Mouse (Mus musculus) heart, embryonic 10.5 days (tissue): ENCODE measurements at regions not wholly inside any gene's neighbourhood (a gene's known extent, or its start where the extent isn't known, plus 50 kb on each side); places are given as distances from the start of the nearest gene placed in this dataset.

Source experiments
- DNase-seq: peaks from one replicate; pipeline ENCODE4 v3.0.0-alpha.2; 2017; ENCODE audit warnings: low spot score
- H3K27ac ChIP-seq: fragments of 300-500 bp; sonication (generic); 2 replicates; pipeline ENCODE4 v1.5.1; 2016; ENCODE audit warnings: mild to moderate bottlenecking
- H3K27me3 ChIP-seq: fragments of 300-500 bp; sonication (generic); 2 replicates; pipeline ENCODE4 v1.6.1; 2016; ENCODE audit warnings: mild to moderate bottlenecking; ENCODE audit not compliant: poor library complexity, insufficient read depth, severe bottlenecking
- H3K36me3 ChIP-seq: fragments of 300-500 bp; sonication (generic); 2 replicates; pipeline ENCODE4 v1.6.1; 2016; ENCODE audit warnings: mild to moderate bottlenecking, moderate library complexity
- H3K4me1 ChIP-seq: fragments of 300-500 bp; sonication (generic); 2 replicates; pipeline ENCODE4 v1.6.1; 2016; ENCODE audit warnings: mild to moderate bottlenecking
- H3K4me3 ChIP-seq: fragments of 300-500 bp; sonication (generic); 2 replicates; pipeline ENCODE4 v1.5.1; 2016; ENCODE audit warnings: mild to moderate bottlenecking, moderate library complexity
- H3K9me3 ChIP-seq: fragments of 300-500 bp; sonication (generic); 2 replicates; pipeline ENCODE4 v1.6.1; 2016; ENCODE audit warnings: mild to moderate bottlenecking, moderate library complexity
- whole genome bisulfite sequencing: fragments of 180-500 bp; shearing (Covaris S2); methylation state at CpG from one replicate; pipeline ENCODE4 v1.1.7; 2016; 5-methylcytosine and 5-hydroxymethylcytosine counted together

DNA sequence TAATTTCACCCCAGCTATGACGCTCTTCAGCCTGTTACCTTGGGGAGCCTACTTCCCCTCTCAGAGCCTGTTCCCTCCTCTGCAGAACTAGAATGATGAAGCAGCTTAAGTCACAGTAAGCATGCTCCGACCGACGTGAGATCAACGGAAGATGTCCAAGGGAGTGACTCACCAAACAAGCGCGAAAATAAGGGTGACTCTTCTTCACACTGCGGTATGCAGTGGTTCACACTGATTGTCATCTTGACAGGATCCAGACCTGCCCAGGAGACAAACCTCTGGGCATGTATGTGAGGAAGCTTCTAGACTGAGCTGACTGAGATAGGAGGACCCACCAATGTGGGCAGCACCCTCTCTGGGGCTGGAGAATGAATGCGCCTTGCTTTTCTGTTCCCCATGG, 116.3 kb upstream of the Tpm1 start:
- Histone ChIP-seq H3K4me1 (peaks cover 57% of the 10 kb centered on the region), H3K4me3 (no peak overlapping the region), H3K9me3 (no peaks in the 10 kb centered on the region), H3K36me3 (no peaks in the 10 kb centered on the region), H3K27me3 (no peaks in the 10 kb centered on the region), H3K27ac (no peak overlapping the region)
- no peak for DNase-seq
- 85% methylated on average over 9 of the region's 9 CpGs for WGBS

DNA sequence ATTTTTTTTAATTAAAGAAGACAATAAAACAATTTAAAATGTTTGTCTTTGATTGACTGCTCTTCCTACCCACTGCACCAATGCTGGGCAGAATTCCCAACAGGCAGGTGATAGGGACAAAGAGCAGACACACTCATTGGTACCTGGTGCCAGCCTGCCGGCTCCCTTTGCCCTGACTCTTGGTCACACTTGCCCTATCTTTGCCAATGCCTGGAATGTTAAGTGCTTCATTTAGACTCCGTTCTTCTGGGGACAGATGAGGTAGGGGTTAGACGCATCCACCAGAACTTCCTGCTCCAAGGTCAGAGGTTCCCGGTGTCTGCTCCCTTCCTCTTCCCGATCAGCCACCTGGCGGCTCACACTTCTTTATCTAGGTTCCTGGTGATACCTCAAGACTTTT, 114.5 kb upstream of the Tpm1 start:
- Histone ChIP-seq H3K27ac (peak overlapping the region; percentile 53), H3K36me3 (no peaks in the 10 kb centered on the region), H3K27me3 (no peaks in the 10 kb centered on the region), H3K4me1 (peaks cover 48% of the 10 kb centered on the region), H3K9me3 (no peaks in the 10 kb centered on the region), H3K4me3 (0 out of 2 replicates have a peak overlapping the region, but pooled peaks have one; percentile 8)
- DNase-seq: no peak
- 20% methylated on average over 6 of the region's 6 CpGs for WGBS

DNA sequence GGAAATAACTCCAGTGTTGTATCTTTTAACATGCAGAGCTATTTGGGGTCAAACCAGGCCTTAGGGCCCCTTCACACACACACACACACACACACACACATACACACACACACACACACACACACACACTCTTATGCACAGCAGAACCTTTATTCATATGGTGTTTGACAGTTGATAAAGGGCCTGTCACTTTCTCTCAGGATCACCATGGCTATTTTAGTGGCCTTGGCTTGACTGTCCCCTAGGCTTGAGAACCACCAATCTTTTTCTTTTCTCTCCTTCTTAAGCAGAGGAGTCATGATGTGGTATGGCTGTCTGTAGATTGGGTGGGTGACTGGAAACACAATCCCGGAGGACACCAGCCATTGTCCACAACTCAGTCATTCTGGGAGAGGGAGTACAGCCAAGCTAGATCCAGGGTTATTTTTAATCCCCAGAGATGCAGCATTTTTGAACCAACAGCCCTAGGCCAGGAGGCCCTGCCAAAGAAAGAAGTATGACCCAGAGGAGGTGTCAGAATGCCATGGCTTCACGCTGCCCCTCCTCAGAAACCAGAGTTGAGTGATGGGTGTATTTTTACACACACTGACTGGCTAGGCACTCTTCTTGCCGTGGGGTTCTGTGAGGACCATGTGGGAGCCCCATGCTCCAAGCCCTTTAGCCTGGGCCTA, 111.7 kb upstream of the Tpm1 start:
- 46% methylated on average over 3 of the region's 3 CpGs for WGBS
- H3K27ac ChIP-seq: peak overlapping the region; percentile 82
- H3K4me3 ChIP-seq: no peak overlapping the region
- H3K36me3 ChIP-seq: no peaks in the 10 kb centered on the region
- H3K4me1 ChIP-seq: peaks cover 53% of the 10 kb centered on the region
- H3K9me3 ChIP-seq: no peaks in the 10 kb centered on the region
- DNase-seq: no peak
- no peaks in the 10 kb centered on the region for H3K27me3 ChIP-seq

DNA sequence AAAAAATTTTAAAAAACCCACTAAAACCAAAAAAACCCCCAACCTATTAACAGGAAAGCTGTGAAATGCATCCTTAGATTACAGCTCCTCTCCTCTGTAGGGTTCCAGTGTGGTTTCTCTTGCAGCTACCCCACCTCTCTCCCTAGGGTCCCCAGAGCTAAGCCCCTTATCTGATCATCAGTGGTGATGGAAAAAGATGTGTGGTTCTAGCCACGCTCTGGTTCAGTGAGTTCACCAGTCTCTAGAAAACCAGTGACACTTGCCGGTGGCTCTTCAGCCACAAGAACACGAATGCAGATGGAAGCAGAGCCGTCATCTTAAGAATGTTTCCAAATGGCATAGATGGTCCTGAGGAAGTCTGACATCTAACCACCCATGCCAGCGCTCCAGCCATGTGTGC, 111.1 kb upstream of the Tpm1 start:
- Histone ChIP-seq H3K27me3 (no peaks in the 10 kb centered on the region), H3K9me3 (no peaks in the 10 kb centered on the region), H3K27ac (peak overlapping the region; percentile 82), H3K4me1 (peaks cover 53% of the 10 kb centered on the region), H3K4me3 (no peak overlapping the region), H3K36me3 (no peaks in the 10 kb centered on the region)
- 84% methylated on average over 5 of the region's 5 CpGs for WGBS
- DNase-seq: no peak

DNA sequence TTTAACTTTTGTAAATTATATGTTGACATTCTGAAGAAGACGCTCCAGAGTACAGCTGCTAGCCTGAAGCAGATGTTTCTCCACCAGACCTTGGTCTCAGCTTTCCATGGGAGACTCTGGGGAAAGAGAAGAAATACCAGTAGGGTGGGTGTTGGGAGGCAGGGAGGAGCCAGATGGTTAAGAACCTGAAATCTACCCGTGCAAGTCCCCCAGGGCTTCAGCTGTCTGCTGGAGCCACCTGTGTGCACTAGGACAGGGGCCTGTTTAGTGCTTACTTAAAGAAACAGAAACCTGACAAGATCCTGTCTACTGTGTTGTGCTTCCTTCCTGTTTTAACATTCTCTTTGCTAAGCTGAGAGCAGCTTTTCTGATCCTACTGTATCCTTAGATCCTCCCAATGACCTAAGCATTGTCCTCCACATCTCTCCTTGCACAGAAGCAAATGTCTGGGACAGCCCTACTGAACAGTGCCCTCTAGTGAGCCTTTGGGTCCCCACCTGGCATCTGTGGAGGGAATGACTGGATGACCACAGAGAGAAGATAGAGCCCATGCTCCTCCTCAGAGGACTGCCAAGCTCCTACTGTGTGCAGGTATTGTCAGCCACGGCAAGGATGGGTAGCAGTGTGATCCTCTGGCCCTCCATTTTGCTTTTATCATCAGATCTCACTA, 107.5 kb upstream of the Tpm1 start:
- Histone ChIP-seq H3K9me3 (no peaks in the 10 kb centered on the region), H3K36me3 (no peaks in the 10 kb centered on the region), H3K27me3 (no peaks in the 10 kb centered on the region), H3K4me1 (peaks cover 51% of the 10 kb centered on the region), H3K4me3 (no peak overlapping the region), H3K27ac (0 out of 2 replicates have a peak overlapping the region, but pooled peaks have one; percentile 26)
- no peak for DNase-seq
- 61% methylated on average over 3 of the region's 3 CpGs for WGBS

DNA sequence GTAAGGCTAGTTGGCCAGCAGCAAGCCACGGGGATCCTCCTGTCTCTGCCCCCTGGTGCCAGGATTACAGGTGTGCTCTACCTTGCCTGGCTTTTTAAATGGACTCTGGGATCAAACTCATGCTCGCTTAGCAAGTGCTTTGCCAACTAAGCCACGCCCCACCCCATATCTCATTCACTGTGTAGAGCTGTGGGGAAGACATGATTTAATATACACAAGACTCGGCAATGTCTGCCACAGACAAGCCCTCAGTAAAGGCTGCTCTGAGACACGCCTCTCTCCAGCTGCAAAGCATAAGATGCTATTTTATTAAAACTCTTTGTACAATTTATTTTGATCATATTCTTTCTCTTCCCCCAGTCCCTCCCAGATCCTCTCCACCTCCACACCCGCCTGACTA, 104.9 kb upstream of the Tpm1 start:
- Histone ChIP-seq H3K4me3 (no peak overlapping the region), H3K27ac (no peak overlapping the region), H3K36me3 (no peaks in the 10 kb centered on the region), H3K27me3 (no peaks in the 10 kb centered on the region), H3K9me3 (no peaks in the 10 kb centered on the region), H3K4me1 (peaks cover 32% of the 10 kb centered on the region)
- no peak for DNase-seq
- 75% methylated on average over 6 of the region's 6 CpGs for WGBS

DNA sequence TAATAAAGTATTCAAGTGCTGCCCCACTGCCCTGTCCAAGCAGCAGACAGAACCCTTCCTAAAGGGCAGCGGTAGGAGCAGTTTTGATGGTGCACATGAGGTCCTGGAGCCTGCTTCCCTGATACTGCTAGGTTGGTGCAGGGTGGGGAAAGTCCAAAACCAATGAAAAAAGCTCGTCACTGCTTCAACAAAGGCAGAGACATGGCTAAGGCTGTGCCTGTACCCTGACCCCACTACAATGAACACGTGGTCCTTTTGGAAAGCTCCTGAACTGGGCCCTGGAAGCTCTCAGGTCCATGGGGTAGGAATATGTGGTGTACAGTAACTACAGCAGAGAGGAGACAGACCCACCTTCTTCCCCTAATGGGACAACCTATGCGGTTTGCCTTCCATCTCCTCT, 104.1 kb upstream of the Tpm1 start:
- no peaks in the 10 kb centered on the region for H3K9me3 ChIP-seq
- H3K36me3 ChIP-seq: no peaks in the 10 kb centered on the region
- H3K4me1 ChIP-seq: peaks cover 30% of the 10 kb centered on the region
- H3K27me3 ChIP-seq: no peaks in the 10 kb centered on the region
- no peak for DNase-seq
- WGBS: 82% methylated on average over 4 of the region's 4 CpGs
- H3K27ac ChIP-seq: peak overlapping the region; percentile 72
- H3K4me3 ChIP-seq: no peak overlapping the region

DNA sequence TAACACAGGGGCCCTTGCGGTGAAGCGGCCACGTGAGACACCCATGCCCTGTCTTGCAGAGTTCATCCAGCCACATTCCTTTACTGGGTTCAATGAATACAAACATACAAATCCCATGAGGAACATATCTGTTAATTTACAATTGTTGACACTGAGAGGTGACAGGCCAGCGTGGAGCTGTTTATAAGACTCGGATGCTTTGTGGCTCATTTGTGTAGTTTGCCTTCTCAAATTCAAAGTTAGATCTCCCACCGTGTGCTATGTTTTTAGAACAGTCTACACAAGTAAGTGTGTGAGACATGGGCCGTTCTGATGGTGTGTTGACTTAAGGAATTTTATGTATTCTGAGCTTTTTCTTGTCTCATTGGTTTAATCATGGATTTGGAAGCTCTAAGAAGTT, 98.5 kb upstream of the Tpm1 start:
- Histone ChIP-seq H3K27ac (peak overlapping the region; percentile 33; the same call in 1 of the 2 replicates), H3K4me3 (no peak overlapping the region), H3K27me3 (no peaks in the 10 kb centered on the region), H3K4me1 (peaks cover 26% of the 10 kb centered on the region), H3K9me3 (no peaks in the 10 kb centered on the region), H3K36me3 (no peaks in the 10 kb centered on the region)
- WGBS: 82% methylated on average over 7 of the region's 7 CpGs
- DNase-seq: no peak

DNA sequence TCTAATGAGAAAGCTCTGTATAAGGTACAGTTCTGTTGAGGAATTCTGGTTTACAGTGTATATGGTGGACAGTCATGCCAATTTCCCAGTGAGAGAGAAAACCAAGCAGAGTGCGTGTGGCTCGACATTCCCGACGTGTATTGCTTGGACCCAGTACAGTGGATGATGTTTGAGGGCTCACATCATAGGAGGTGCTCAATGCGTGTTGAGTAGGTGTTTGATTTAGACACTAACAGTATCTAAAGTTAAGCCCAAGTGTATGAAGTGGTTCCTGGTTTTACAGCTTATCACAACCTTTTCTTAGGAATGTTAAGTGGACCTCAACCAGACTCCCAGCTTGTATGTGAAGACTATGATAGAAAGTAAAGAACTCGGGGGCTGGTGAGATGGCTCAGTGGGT, 96.2 kb upstream of the Tpm1 start:
- no peaks in the 10 kb centered on the region for H3K27me3 ChIP-seq
- no peaks in the 10 kb centered on the region for H3K9me3 ChIP-seq
- no peak overlapping the region for H3K4me3 ChIP-seq
- H3K27ac ChIP-seq: no peak overlapping the region
- no peak for DNase-seq
- H3K36me3 ChIP-seq: no peaks in the 10 kb centered on the region
- peaks cover 23% of the 10 kb centered on the region for H3K4me1 ChIP-seq
- WGBS: 52% methylated on average over 6 of the region's 6 CpGs

DNA sequence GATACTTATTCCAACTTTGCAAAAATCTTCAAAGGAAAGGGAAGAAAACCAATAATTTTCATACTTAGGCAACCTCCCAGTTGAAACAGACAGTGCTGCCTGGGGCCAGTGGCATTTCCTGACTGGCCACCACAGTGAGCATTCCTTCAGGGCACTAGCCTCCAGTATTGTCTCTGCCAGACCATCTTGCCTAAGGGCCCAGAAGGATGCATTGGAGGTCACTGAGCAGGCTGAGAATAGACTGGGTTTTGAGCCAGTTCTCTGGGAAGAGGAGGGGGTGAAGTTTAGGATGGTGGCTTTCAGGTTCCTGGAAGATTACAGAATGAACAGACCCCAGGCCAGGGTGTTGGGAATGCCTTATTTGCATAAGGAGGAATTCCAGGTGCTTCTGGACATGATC, 95.3 kb upstream of the Tpm1 start:
- Histone ChIP-seq H3K4me3 (no peak overlapping the region), H3K27me3 (no peaks in the 10 kb centered on the region), H3K27ac (no peak overlapping the region), H3K36me3 (no peaks in the 10 kb centered on the region), H3K9me3 (no peaks in the 10 kb centered on the region), H3K4me1 (peaks cover 28% of the 10 kb centered on the region)
- no peak for DNase-seq

DNA sequence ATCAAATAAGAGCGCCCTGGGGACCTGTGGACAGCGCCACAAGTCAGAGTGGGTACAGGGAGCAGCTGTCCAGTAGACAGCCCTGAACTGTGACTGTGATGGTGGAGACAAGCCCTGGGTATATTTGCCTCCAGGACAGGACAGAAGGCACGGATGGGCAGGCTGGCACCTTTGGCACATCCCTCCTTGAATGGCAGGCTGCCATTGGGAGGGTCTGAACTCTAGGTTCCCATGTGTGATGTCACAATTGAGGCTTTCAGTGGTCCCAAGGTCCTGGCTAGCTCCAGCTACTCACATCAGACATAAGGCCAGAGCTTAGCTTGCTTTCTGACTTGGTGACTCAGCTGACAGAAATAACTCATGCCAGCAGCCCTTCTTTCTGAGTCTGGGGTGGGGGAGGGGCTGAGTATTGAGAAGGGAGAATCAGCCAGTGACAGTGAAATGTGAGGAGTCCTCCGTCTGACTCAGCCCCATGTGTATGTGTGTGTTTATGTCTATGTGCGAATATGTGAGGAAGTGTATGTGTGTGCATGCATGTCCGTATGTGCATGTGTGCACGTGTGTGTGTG, 91.2 kb upstream of the Tpm1 start:
- H3K27ac ChIP-seq: peak overlapping the region; percentile 77

DNA sequence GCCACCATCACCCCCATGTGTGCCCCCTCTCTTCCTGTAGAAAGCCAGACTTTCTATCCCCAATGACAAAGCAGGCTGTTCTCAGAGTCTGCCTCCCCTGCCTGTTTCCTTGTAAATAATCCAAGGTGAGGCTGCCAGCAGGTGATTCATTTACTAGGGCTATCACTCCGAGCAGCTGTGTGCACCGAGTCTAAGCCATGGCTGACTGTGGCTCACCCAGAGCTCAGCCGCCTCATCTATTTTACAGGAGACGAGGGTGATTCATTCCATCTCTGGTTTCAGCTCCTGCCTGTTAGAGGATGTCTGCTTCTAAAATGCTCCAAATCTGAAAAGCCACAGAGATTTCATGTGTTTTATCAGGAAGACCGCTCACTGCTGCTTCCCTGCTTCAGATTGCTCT, 88.5 kb upstream of the Tpm1 start:
- H3K36me3 ChIP-seq: no peaks in the 10 kb centered on the region
- peaks cover 33% of the 10 kb centered on the region for H3K4me1 ChIP-seq
- 49% methylated on average over 5 of the region's 5 CpGs for WGBS
- H3K9me3 ChIP-seq: no peaks in the 10 kb centered on the region
- H3K27ac ChIP-seq: peak overlapping the region; percentile 26; the same call in 1 of the 2 replicates
- no peaks in the 10 kb centered on the region for H3K27me3 ChIP-seq
- no peak overlapping the region for H3K4me3 ChIP-seq
- no peak for DNase-seq

More for the DNA sequence above, 91.2 kb upstream of the Tpm1 start:
- peak; percentile 90 for DNase-seq
- WGBS: 61% methylated on average over 7 of the region's 7 CpGs
- Histone ChIP-seq H3K4me1 (peaks cover 30% of the 10 kb centered on the region), H3K27me3 (no peaks in the 10 kb centered on the region), H3K36me3 (no peaks in the 10 kb centered on the region), H3K9me3 (no peaks in the 10 kb centered on the region), H3K4me3 (no peak overlapping the region)

DNA sequence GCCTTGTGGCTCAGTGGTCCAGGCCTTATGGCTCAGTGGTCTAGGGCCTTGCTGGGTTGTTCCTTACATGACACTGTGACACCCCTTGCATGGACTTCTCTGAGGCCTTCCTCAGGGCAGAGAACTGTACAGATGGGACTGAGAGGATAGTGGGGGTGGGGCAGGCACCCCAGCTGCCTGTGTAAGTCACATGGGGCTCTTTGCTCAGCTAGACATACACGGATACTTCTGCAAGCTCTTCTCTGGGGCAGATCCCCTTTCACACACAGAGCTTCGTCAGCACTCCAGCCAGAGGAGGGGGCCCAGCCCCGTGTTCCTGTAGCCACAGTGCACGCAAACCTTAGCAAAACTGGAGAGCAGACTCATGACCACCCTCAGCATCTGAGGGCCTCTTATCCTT, 87.9 kb upstream of the Tpm1 start:
- Histone ChIP-seq H3K4me3 (no peak overlapping the region), H3K27me3 (no peaks in the 10 kb centered on the region), H3K4me1 (peaks cover 38% of the 10 kb centered on the region), H3K36me3 (no peaks in the 10 kb centered on the region), H3K27ac (peak overlapping the region; percentile 26; the same call in 1 of the 2 replicates), H3K9me3 (no peaks in the 10 kb centered on the region)
- DNase-seq: no peak
- WGBS: 34% methylated on average over 4 of the region's 4 CpGs
